Comparison of ENCODE assay signal across 14 mouse cellular contexts in genomic region chr10:24190392-24190791, GRCm38 (mm10). TPM values are rescaled to one million over a fixed set of nuclear protein-coding genes. Genes with fewer than 3 reads are reported as not detected.
A peak's percentile ranks its signal among the peaks of the same experiment; 100 is the strongest.
DNase-seq lines count a peak whose midpoint lies in the region; ATAC-seq and TF ChIP-seq lines count a peak whose summit lies in the region.
"Had no signal": no experiment of that assay in that cellular context is flagged by ENCODE, and none has a peak within 500 bp of the region (broad histone marks: within the 10 kb centered on the region; RNA-seq: fewer than 3 reads in every experiment).

No protein-coding gene starts in this region.

- peak; percentile 39; the same call in 1 of the 2 replicates for TF ChIP-seq CTCF in lung, postnatal 0 days (IDR thresholded peaks at IDR 0.05)

- H3K36me3 ChIP-seq in heart, embryonic 12.5 days, result peaks cover 29% of the 10 kb centered on the region
- H3K36me3 ChIP-seq in lung, postnatal 0 days (ENCODE audit: insufficient read depth, low read length), result peaks cover 9% of the 10 kb centered on the region; the same call in 1 of the 2 replicates
- peaks cover 32% of the 10 kb centered on the region for H3K36me3 ChIP-seq in midbrain, embryonic 13.5 days

- H3K4me3 ChIP-seq in heart, embryonic 12.5 days, result no peak overlapping the region
- no peak overlapping the region for H3K4me3 ChIP-seq in lung, postnatal 0 days (ENCODE audit: low read depth, low read length)
- no peak overlapping the region for H3K4me3 ChIP-seq in midbrain, embryonic 13.5 days (replicated peaks)
- H3K4me3 ChIP-seq: embryonic facial prominence, embryonic 15.5 days; heart, embryonic 15.5 days had no signal

- H3K9ac ChIP-seq in heart, embryonic 12.5 days, result no peak overlapping the region
- H3K9ac ChIP-seq in lung, postnatal 0 days (replicated peaks; ENCODE audit: low read depth), result no peak overlapping the region
- no peak overlapping the region for H3K9ac ChIP-seq in midbrain, embryonic 13.5 days (replicated peaks)
- H3K9ac ChIP-seq: embryonic facial prominence, embryonic 15.5 days; heart, embryonic 15.5 days had no signal

- WGBS in heart, embryonic 12.5 days, result 52% methylated on average over 7 of the region's 7 CpGs
- WGBS in lung, postnatal 0 days, result 44% methylated on average over 7 of the region's 7 CpGs
- 71% methylated on average over 7 of the region's 7 CpGs for WGBS in midbrain, embryonic 13.5 days

- no peaks in the 10 kb centered on the region for H3K9me3 ChIP-seq in heart, embryonic 12.5 days (replicated peaks)
- no peaks in the 10 kb centered on the region for H3K9me3 ChIP-seq in lung, postnatal 0 days (ENCODE audit: low read length)
- no peaks in the 10 kb centered on the region for H3K9me3 ChIP-seq in midbrain, embryonic 13.5 days
- H3K9me3 ChIP-seq: embryonic facial prominence, embryonic 15.5 days; G1E; heart, embryonic 15.5 days had no signal

- no peak for TF ChIP-seq EP300 in lung, postnatal 0 days (IDR thresholded peaks at IDR 0.05)

- no peak overlapping the region for H3K27ac ChIP-seq in heart, embryonic 12.5 days (ENCODE audit: poor library complexity, severe bottlenecking)
- H3K27ac ChIP-seq in lung, postnatal 0 days (ENCODE audit: low read length), result no peak overlapping the region
- H3K27ac ChIP-seq in midbrain, embryonic 13.5 days, result no peak overlapping the region
- H3K27ac ChIP-seq: embryonic facial prominence, embryonic 15.5 days; heart, embryonic 15.5 days had no signal

- no peaks in the 10 kb centered on the region for H3K4me1 ChIP-seq in heart, embryonic 12.5 days (replicated peaks)
- H3K4me1 ChIP-seq in lung, postnatal 0 days (ENCODE audit: insufficient read depth, low read depth, low read length), result no peaks in the 10 kb centered on the region
- no peaks in the 10 kb centered on the region for H3K4me1 ChIP-seq in midbrain, embryonic 13.5 days (replicated peaks)
- H3K4me1 ChIP-seq: heart, embryonic 15.5 days had no signal

- peak; percentile 44 for DNase-seq in heart, postnatal 4 days
- no peak for DNase-seq in lung, postnatal 0 days (ENCODE audit: low spot score)
- DNase-seq in lung, postnatal 4 days, result no peak
- DNase-seq in brain, adult 2 months (ENCODE audit: low read depth, low spot score), result peak; percentile 32
- no peak for DNase-seq in layer of hippocampus, adult 8-10 months (ENCODE audit: low spot score in 2 of 2)
- DNase-seq: adrenal gland, adult 2 months; cerebellum, adult 11 months; thymus, adult 2 months had no signal

- no peaks in the 10 kb centered on the region for H3K27me3 ChIP-seq in heart, embryonic 12.5 days (replicated peaks)
- no peaks in the 10 kb centered on the region for H3K27me3 ChIP-seq in lung, postnatal 0 days (replicated peaks; ENCODE audit: insufficient read depth, low read length)
- H3K27me3 ChIP-seq in midbrain, embryonic 13.5 days, result no peaks in the 10 kb centered on the region
- H3K27me3 ChIP-seq: embryonic facial prominence, embryonic 15.5 days; heart, embryonic 15.5 days had no signal

- no peak for ATAC-seq in heart, embryonic 12.5 days (ENCODE audit: insufficient number of reproducible peaks, low FRiP score)
- ATAC-seq in lung, postnatal 0 days, result no peak
- 0 out of 2 replicates have a peak, but pooled peaks have one; percentile 40 for ATAC-seq in midbrain, embryonic 13.5 days
- ATAC-seq: intestine, embryonic 16.5 days had no signal

- no peak overlapping the region for H3K4me2 ChIP-seq in heart, embryonic 12.5 days
- no peak overlapping the region for H3K4me2 ChIP-seq in lung, postnatal 0 days (replicated peaks; ENCODE audit: low read depth, low read length)
- no peak overlapping the region for H3K4me2 ChIP-seq in midbrain, embryonic 13.5 days (replicated peaks)
- H3K4me2 ChIP-seq: embryonic facial prominence, embryonic 15.5 days; heart, embryonic 15.5 days had no signal

RNA-seq across cellular contexts. Expression of gene Moxd1, which starts 32.9 kb away (rescaled TPM):
- 1 to 10 TPM in 1 of 2 experiments, under 1 TPM in 1; 0.83 to 1.1 TPM for total RNA-seq in heart, postnatal 4 days (2021)
- 2.7 TPM in 2 replicates for polyA plus RNA-seq in heart, embryonic 12.5 days (2016; fragmentation: Nextera tagmentation; extraction: Ambion mirVana)
- 2.3 and 2.4 TPM in 2 replicates for polyA plus RNA-seq in lung, postnatal 0 days (2015; fragmentation: Nextera tagmentation; extraction: Ambion mirVana)
- 0.67 and 1.3 TPM in 2 replicates for polyA plus RNA-seq in midbrain, embryonic 13.5 days (2015; fragmentation: Nextera tagmentation; extraction: Ambion mirVana)
- total RNA-seq in layer of hippocampus, adult 8-10 months (2022), result 10 to 100 TPM in 1 of 4 experiments, 1 to 10 TPM in 3; 7.0 to 10.9 (median 7.5) TPM
- total RNA-seq: G1E had no signal
- polyA plus RNA-seq: G1E had no signal

RNA-seq across cellular contexts. Expression of gene Stx7, which starts 41.3 kb away (rescaled TPM):
- 10 to 100 TPM; 46.1 to 54.3 TPM for total RNA-seq in heart, postnatal 4 days (2021)
- polyA plus RNA-seq in heart, embryonic 12.5 days (2016; fragmentation: Nextera tagmentation; extraction: Ambion mirVana), result 86.9 and 92.5 TPM in 2 replicates
- 128 and 141 TPM in 2 replicates for polyA plus RNA-seq in lung, postnatal 0 days (2015; fragmentation: Nextera tagmentation; extraction: Ambion mirVana)
- 220 and 254 TPM in 2 replicates for polyA plus RNA-seq in midbrain, embryonic 13.5 days (2015; fragmentation: Nextera tagmentation; extraction: Ambion mirVana)
- 100 to 1,000 TPM; 113 to 155 (median 140) TPM for total RNA-seq in layer of hippocampus, adult 8-10 months (2022)

Comparison
In these comparisons a context has a peak if more than half of its experiments do, and no peak if none do; other contexts are left out.
1. DNase-seq: peak in heart, postnatal 4 days (single experiment) and brain, adult 2 months (single experiment); none in lung, postnatal 0 days (single experiment), lung, postnatal 4 days (0 of 2) and layer of hippocampus, adult 8-10 months (0 of 2).